Mouse (Mus musculus): ENCODE data around the gene Pik3r1. TPM values are rescaled to one million over a fixed set of nuclear protein-coding genes. Genes with fewer than 3 reads are reported as not detected.

Pik3r1 gene
- total and polyA plus RNA-seq, 2 experiments = 12.2 to 38.4 TPM

DNA sequence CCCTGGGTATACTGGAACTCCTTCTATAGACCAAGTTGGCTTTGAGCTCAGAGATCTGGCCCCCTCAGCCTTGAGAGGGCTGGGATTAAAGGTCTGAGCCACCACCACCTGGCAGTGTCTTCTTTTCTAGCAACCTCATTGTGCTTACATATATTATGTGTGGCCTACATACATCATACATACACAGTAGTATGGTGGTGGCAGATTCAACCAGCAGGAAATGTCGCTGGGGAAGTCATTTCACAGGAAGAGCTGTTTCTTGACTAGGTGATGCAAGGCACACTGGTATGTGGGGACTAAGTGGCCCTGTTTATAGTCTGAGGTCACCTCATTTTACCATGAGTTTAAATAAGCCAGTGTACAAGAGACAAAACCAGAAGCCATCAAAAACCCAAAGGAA, 87.9 kb downstream of the Pik3r1 start:
- TF ChIP-seq POLR2A (IDR thresholded peaks at IDR 0.05; ENCODE audit: extremely low read depth, insufficient read depth, low read length) = no peak
- TF ChIP-seq CTCF (IDR thresholded peaks at IDR 0.05; ENCODE audit: low read depth, low read length) = no peak
- no peak overlapping the region for H3K9ac ChIP-seq (ENCODE audit: low read depth, low read length)
- no peak overlapping the region for H3K4me3 ChIP-seq (ENCODE audit: insufficient read depth, low read depth, low read length)
- WGBS = 95% methylated on average over 1 of the region's 1 CpGs
- no peaks in the 10 kb centered on the region for H3K27me3 ChIP-seq (ENCODE audit: control insufficient read depth, insufficient read depth, low read length)
- DNase-seq (ENCODE audit: extremely low read depth, low read depth, low spot score) = no peak
- no peaks in the 10 kb centered on the region for H3K4me1 ChIP-seq (ENCODE audit: control insufficient read depth, insufficient read depth, low read length)
- H3K36me3 ChIP-seq (ENCODE audit: control insufficient read depth, insufficient read depth, low read length) = peaks cover 26% of the 10 kb centered on the region
- H3K79me2 ChIP-seq (ENCODE audit: control insufficient read depth, insufficient read depth, low read length) = no peaks in the 10 kb centered on the region
- H3K27ac ChIP-seq (replicated peaks; ENCODE audit: insufficient read depth, low read depth, low read length) = no peak overlapping the region

DNA sequence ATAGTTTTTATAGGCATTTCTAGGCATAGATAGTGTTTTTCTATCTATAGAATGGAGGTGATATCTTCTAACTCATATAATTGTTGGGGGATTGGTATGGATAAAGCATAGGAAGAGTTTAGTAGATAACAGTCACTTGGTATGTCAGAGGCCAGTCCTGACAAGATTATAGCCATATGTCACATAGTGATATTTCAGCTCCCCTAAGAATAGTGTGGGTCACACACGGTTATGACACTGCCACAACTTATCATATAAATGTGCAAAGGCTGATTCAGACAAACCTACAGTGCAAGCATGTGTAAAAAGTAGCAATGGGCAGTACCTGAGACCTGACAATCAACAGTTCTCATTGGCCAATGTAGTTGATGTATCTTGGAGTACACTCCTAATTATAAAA, 89.0 kb downstream of the Pik3r1 start:
- Histone ChIP-seq H3K4me1 (ENCODE audit: control insufficient read depth, insufficient read depth, low read length) (no peaks in the 10 kb centered on the region), H3K27ac (replicated peaks; ENCODE audit: insufficient read depth, low read depth, low read length) (no peak overlapping the region), H3K79me2 (ENCODE audit: control insufficient read depth, insufficient read depth, low read length) (no peaks in the 10 kb centered on the region), H3K4me3 (ENCODE audit: insufficient read depth, low read depth, low read length) (no peak overlapping the region), H3K9ac (ENCODE audit: low read depth, low read length) (no peak overlapping the region), H3K27me3 (ENCODE audit: control insufficient read depth, insufficient read depth, low read length) (no peaks in the 10 kb centered on the region), H3K36me3 (ENCODE audit: control insufficient read depth, insufficient read depth, low read length) (peaks cover 16% of the 10 kb centered on the region)
- WGBS = 90% methylated on average over 1 of the region's 1 CpGs
- no peak for DNase-seq (ENCODE audit: extremely low read depth, low read depth, low spot score)
- TF ChIP-seq POLR2A (IDR thresholded peaks at IDR 0.05; ENCODE audit: extremely low read depth, insufficient read depth, low read length) (no peak), CTCF (IDR thresholded peaks at IDR 0.05; ENCODE audit: low read depth, low read length) (no peak)

DNA sequence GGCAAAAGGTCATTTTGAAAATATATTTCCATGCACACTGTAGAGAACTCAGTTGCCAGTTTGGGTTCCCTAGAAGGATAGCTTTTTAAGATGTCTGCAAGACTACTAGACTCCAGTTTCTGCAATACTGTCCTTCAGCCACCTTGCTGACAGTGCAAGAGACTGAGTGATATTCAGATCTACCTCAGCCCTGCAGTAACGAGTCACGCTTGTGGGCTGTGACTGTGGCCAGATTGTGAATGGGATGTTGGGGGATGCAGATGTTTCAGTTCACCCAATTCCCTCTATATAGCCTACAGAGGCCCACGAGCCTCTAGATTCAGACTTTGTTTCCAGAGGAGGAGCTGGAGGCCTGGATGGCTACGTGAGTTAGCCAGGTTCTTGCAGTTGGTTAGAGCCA, 90.0 kb downstream of the Pik3r1 start:
- no peaks in the 10 kb centered on the region for H3K4me1 ChIP-seq (ENCODE audit: control insufficient read depth, insufficient read depth, low read length)
- H3K79me2 ChIP-seq (ENCODE audit: control insufficient read depth, insufficient read depth, low read length) = no peaks in the 10 kb centered on the region
- H3K36me3 ChIP-seq (ENCODE audit: control insufficient read depth, insufficient read depth, low read length) = peaks cover 13% of the 10 kb centered on the region
- WGBS = 93% methylated on average over 4 of the region's 4 CpGs
- no peak for TF ChIP-seq CTCF (IDR thresholded peaks at IDR 0.05; ENCODE audit: low read depth, low read length)
- H3K27me3 ChIP-seq (ENCODE audit: control insufficient read depth, insufficient read depth, low read length) = no peaks in the 10 kb centered on the region
- no peak overlapping the region for H3K9ac ChIP-seq (ENCODE audit: low read depth, low read length)
- H3K4me3 ChIP-seq (ENCODE audit: insufficient read depth, low read depth, low read length) = no peak overlapping the region
- DNase-seq (ENCODE audit: extremely low read depth, low read depth, low spot score) = no peak
- no peak overlapping the region for H3K27ac ChIP-seq (replicated peaks; ENCODE audit: insufficient read depth, low read depth, low read length)

DNA sequence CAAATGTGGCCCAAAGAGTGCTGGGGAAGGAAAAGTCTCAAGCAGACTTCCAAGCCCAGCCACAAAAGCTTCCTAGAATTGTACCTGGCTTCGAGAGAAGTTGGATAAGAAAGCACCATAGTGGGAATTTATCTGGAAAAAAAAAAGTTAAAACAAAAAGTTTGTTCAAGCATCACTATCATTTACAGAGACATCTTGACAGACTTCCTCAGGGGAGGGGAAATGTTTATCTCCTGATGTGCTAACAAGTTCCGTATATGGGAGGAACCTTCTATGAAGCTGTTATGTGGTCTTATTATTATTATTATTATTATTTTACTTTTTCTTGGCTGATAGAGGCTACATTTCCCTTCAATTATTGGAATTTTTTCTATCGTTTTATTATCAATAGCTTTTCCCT, 94.1 kb downstream of the Pik3r1 start:
- H3K9ac ChIP-seq (ENCODE audit: low read depth, low read length) = no peak overlapping the region
- WGBS = 83% methylated on average over 3 of the region's 3 CpGs
- DNase-seq (ENCODE audit: extremely low read depth, low read depth, low spot score) = no peak
- TF ChIP-seq POLR2A (IDR thresholded peaks at IDR 0.05; ENCODE audit: extremely low read depth, insufficient read depth, low read length) = no peak
- TF ChIP-seq CTCF (IDR thresholded peaks at IDR 0.05; ENCODE audit: low read depth, low read length) = no peak
- no peak overlapping the region for H3K27ac ChIP-seq (replicated peaks; ENCODE audit: insufficient read depth, low read depth, low read length)
- no peaks in the 10 kb centered on the region for H3K4me1 ChIP-seq (ENCODE audit: control insufficient read depth, insufficient read depth, low read length)
- no peaks in the 10 kb centered on the region for H3K27me3 ChIP-seq (ENCODE audit: control insufficient read depth, insufficient read depth, low read length)
- no peaks in the 10 kb centered on the region for H3K79me2 ChIP-seq (ENCODE audit: control insufficient read depth, insufficient read depth, low read length)
- H3K36me3 ChIP-seq (ENCODE audit: control insufficient read depth, insufficient read depth, low read length) = no peaks in the 10 kb centered on the region
- H3K4me3 ChIP-seq (ENCODE audit: insufficient read depth, low read depth, low read length) = no peak overlapping the region

DNA sequence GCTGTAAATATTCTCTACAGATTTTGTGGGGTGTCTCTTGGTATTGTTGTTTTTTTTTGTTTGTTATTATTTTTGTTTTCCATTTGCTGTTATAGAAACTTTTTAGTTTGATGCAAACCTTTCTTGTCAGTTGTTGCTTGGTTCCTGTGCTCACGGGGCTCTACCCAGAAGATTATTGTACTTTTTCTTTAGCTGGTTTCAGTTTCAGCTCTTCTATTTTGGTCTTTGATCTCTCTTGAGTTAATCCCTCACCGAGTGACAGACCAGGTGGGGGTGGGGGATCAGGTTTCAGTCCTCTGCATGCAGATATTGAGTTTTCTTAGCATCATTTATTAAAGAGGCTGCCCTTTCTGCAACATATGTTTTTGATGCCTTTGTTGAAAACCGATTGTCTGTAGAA, 99.2 kb downstream of the Pik3r1 start:
- H3K9ac ChIP-seq (ENCODE audit: low read depth, low read length) = no peak overlapping the region
- no peaks in the 10 kb centered on the region for H3K79me2 ChIP-seq (ENCODE audit: control insufficient read depth, insufficient read depth, low read length)
- H3K4me1 ChIP-seq (ENCODE audit: control insufficient read depth, insufficient read depth, low read length) = peaks cover 2% of the 10 kb centered on the region; the same call in 1 of the 2 replicates
- no peak overlapping the region for H3K27ac ChIP-seq (replicated peaks; ENCODE audit: insufficient read depth, low read depth, low read length)
- WGBS = 26% methylated on average over 3 of the region's 3 CpGs
- no peak overlapping the region for H3K4me3 ChIP-seq (ENCODE audit: insufficient read depth, low read depth, low read length)
- H3K36me3 ChIP-seq (ENCODE audit: control insufficient read depth, insufficient read depth, low read length) = no peaks in the 10 kb centered on the region
- peak; percentile 76 for DNase-seq (ENCODE audit: extremely low read depth, low read depth, low spot score)
- no peaks in the 10 kb centered on the region for H3K27me3 ChIP-seq (ENCODE audit: control insufficient read depth, insufficient read depth, low read length)
- no peak for TF ChIP-seq POLR2A (IDR thresholded peaks at IDR 0.05; ENCODE audit: extremely low read depth, insufficient read depth, low read length)
- TF ChIP-seq CTCF (IDR thresholded peaks at IDR 0.05; ENCODE audit: low read depth, low read length) = no peak

DNA sequence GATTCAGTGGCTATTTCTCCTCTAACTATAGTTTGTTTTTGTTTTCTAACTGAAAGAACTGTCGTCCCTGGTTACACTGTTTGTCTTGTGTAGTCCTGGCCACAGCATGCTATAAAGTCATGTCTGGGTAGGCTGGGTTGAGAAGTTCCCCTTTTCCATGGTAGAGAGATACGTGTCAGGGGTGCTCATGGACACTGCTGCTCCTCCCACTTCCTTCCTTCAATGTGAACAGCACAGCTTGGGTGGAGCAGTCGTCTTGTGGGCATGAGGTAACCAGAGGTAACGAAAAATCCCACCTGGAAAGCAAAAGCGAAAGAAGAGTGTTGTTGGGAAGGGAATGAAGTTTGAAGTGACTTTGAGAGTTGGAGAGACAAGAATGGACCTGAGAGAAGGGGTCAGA, 104.0 kb downstream of the Pik3r1 start:
- WGBS = 84% methylated on average over 5 of the region's 5 CpGs

More for the DNA sequence above, 104.0 kb downstream of the Pik3r1 start:
- Histone ChIP-seq H3K4me1 (ENCODE audit: control insufficient read depth, insufficient read depth, low read length) (peaks cover 2% of the 10 kb centered on the region; the same call in 1 of the 2 replicates), H3K36me3 (ENCODE audit: control insufficient read depth, insufficient read depth, low read length) (no peaks in the 10 kb centered on the region), H3K9ac (ENCODE audit: low read depth, low read length) (no peak overlapping the region), H3K27ac (replicated peaks; ENCODE audit: insufficient read depth, low read depth, low read length) (no peak overlapping the region), H3K27me3 (ENCODE audit: control insufficient read depth, insufficient read depth, low read length) (no peaks in the 10 kb centered on the region), H3K4me3 (ENCODE audit: insufficient read depth, low read depth, low read length) (no peak overlapping the region), H3K79me2 (ENCODE audit: control insufficient read depth, insufficient read depth, low read length) (no peaks in the 10 kb centered on the region)
- TF ChIP-seq CTCF (IDR thresholded peaks at IDR 0.05; ENCODE audit: low read depth, low read length) = no peak
- no peak for TF ChIP-seq POLR2A (IDR thresholded peaks at IDR 0.05; ENCODE audit: extremely low read depth, insufficient read depth, low read length)
- DNase-seq (ENCODE audit: extremely low read depth, low read depth, low spot score) = no peak

All from liver, adult 2 months (tissue).